Mouse (Mus musculus) brain, embryonic 14.5 days (tissue): ENCODE results near the gene Slc35f4.

ENCODE experiments used
- CTCF ChIP-seq: fragments of 200-500 bp; IDR thresholded peaks from 2 replicates; pipeline ENCODE4 v1.5.1; 2012; ENCODE audit warnings: inconsistent platforms, mild to moderate bottlenecking, moderate library complexity, borderline replicate concordance; ENCODE audit not compliant: insufficient read depth, insufficient read length; ENCODE audit errors: extremely low read depth
- POLR2A ChIP-seq: fragments of 200-500 bp; IDR thresholded peaks from 2 replicates; pipeline ENCODE4 v1.6.1; 2012; ENCODE audit warnings: mild to moderate bottlenecking, inconsistent platforms, borderline replicate concordance; ENCODE audit not compliant: poor library complexity, insufficient read depth, insufficient read length, severe bottlenecking; ENCODE audit errors: extremely low read depth

DNA sequence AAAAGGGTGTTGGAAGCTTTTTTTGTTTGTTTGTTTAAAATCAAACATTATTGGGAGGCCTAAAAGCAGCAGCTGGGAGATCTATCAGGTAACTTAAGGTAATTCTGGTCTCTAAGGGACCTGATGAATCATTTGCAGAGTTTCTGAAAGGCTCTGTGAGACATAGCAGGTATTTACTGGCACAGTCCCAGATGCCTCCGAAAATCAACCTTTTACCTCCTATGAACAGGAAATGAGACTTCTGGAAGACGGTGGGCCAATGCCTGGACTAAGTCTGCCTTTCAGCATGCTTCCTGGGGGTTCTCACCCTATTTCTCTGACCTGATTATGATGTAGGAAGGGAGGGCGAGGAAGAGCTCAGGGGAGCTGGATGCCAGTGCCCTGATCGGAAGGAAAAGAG lies 188.8 kb downstream of the Slc35f4 start:
- TF ChIP-seq POLR2A, result no peak
- no peak for TF ChIP-seq CTCF
